Mouse (Mus musculus) embryo, embryonic 10.5 days (tissue): ENCODE measurements around the gene Gm28038.

Source experiments
- DNase-seq: peaks from one replicate; pipeline ENCODE4 v3.0.0-alpha.2; 2015; ENCODE audit warnings: low spot score

The Gm28038 gene

GRCm38 (mm10) chr2:30349196-30349595, 68.4 kb downstream of the Gm28038 start:
- no peak for DNase-seq
